Mouse (Mus musculus) intestine, postnatal 0 days (tissue): ENCODE measurements at regions not wholly inside any gene's neighbourhood (a gene's known extent, or its start where the extent isn't known, plus 50 kb on each side); places are given as distances from the start of the nearest gene placed in this dataset.

Source experiments
- ATAC-seq: fragments of 200-750 bp; cut with Nextera tagmentation; 2 replicates; pipeline ENCODE4 v1.8.0; 2017; ENCODE audit warnings: mild to moderate bottlenecking, moderate TSS enrichment, moderate library complexity
- H3K27ac ChIP-seq: fragments of 300-500 bp; sonication (generic); 2 replicates; pipeline ENCODE4 v1.5.1; 2014; ENCODE audit warnings: mild to moderate bottlenecking, low read depth, low read length, moderate library complexity
- H3K27me3 ChIP-seq: fragments of 300-500 bp; sonication (generic); replicated peaks from 2 replicates; pipeline ENCODE4 v1.6.1; 2014; ENCODE audit warnings: low read length, mixed read lengths; ENCODE audit not compliant: control insufficient read depth, insufficient read depth
- H3K36me3 ChIP-seq: fragments of 300-500 bp; sonication (generic); 2 replicates; pipeline ENCODE4 v1.6.1; 2014; ENCODE audit warnings: mild to moderate bottlenecking, moderate library complexity; ENCODE audit not compliant: control insufficient read depth, insufficient read depth
- H3K4me1 ChIP-seq: fragments of 300-500 bp; sonication (generic); replicated peaks from 2 replicates; pipeline ENCODE4 v1.6.1; 2014; ENCODE audit warnings: antibody characterized with exemption, low read length, mixed read lengths; ENCODE audit not compliant: control insufficient read depth, insufficient read depth
- H3K4me2 ChIP-seq: fragments of 300-500 bp; sonication (generic); replicated peaks from 2 replicates; pipeline ENCODE4 v1.6.1; 2014; ENCODE audit warnings: low read depth, mild to moderate bottlenecking, moderate library complexity
- H3K4me3 ChIP-seq: fragments of 300-500 bp; sonication (generic); 2 replicates; pipeline ENCODE4 v1.5.1; 2014; ENCODE audit warnings: low read depth, low read length
- H3K9ac ChIP-seq: fragments of 300-500 bp; sonication (generic); 2 replicates; pipeline ENCODE4 v1.6.1; 2014; ENCODE audit warnings: mild to moderate bottlenecking, low read depth, low read length
- H3K9me3 ChIP-seq: fragments of 300-500 bp; sonication (generic); 2 replicates; pipeline ENCODE4 v1.6.1; 2016; ENCODE audit warnings: mixed run types; ENCODE audit not compliant: control insufficient read depth
- CTCF ChIP-seq: sonication (generic); IDR thresholded peaks from 2 replicates; pipeline ENCODE4 v1.5.1; 2016; ENCODE audit warnings: low read depth, mild to moderate bottlenecking, control low read depth, antibody characterized with exemption, moderate library complexity
- WGBS: fragments of 180-500 bp; shearing (Covaris S2); extraction: QIAGEN DNeasy Blood & Tissue Kit; methylation state at CpG from one replicate; pipeline ENCODE4 v1.1.7; 2014; 5-methylcytosine and 5-hydroxymethylcytosine counted together

DNA sequence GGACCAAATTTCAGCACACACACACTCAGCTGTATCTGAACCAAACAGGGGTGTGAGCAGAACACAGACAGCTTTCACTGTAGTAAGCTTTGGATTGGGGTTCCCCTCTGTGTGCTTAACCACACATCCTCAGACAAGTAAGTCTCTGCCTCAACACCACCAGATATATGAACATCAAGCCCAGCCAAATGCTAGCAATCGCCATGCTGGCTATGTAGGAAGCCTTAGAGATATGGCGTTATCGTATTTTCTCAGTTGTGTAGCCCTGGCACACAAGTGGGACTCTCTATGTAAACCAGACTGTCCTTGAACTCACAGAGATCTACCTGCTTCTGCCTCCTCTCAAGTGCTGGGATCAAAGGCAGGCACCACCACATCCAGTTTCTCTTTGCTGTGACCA lies 99.9 kb upstream of the Plcl2 start:
- Histone ChIP-seq H3K9me3 (no peaks in the 10 kb centered on the region), H3K4me3 (no peak overlapping the region), H3K4me1 (no peaks in the 10 kb centered on the region), H3K27ac (no peak overlapping the region), H3K27me3 (no peaks in the 10 kb centered on the region), H3K9ac (no peak overlapping the region), H3K4me2 (no peak overlapping the region), H3K36me3 (no peaks in the 10 kb centered on the region)
- WGBS = 100% methylated on average over 3 of the region's 3 CpGs
- no peak for ATAC-seq
- no peak for TF ChIP-seq CTCF

- Histone ChIP-seq H3K36me3 (no peaks in the 10 kb centered on the region), H3K27me3 (no peaks in the 10 kb centered on the region), H3K4me3 (no peak overlapping the region), H3K27ac (no peak overlapping the region), H3K9me3 (no peaks in the 10 kb centered on the region), H3K4me2 (no peak overlapping the region), H3K4me1 (no peaks in the 10 kb centered on the region), H3K9ac (no peak overlapping the region)
- no peak for ATAC-seq
- no peak for TF ChIP-seq CTCF
- WGBS = 79% methylated on average over 8 of the region's 8 CpGs
Measured at GRCm38 (mm10) chr17:50409895-50410294, 99.3 kb upstream of the Plcl2 start.

GRCm38 (mm10) chr17:50410296-50410695 lies 98.9 kb upstream of the Plcl2 start:
- no peak for ATAC-seq
- no peak overlapping the region for H3K4me2 ChIP-seq
- no peak overlapping the region for H3K4me3 ChIP-seq
- no peak overlapping the region for H3K27ac ChIP-seq
- H3K36me3 ChIP-seq = no peaks in the 10 kb centered on the region
- TF ChIP-seq CTCF = no peak
- H3K27me3 ChIP-seq = no peaks in the 10 kb centered on the region
- H3K9me3 ChIP-seq = no peaks in the 10 kb centered on the region
- no peaks in the 10 kb centered on the region for H3K4me1 ChIP-seq
- no peak overlapping the region for H3K9ac ChIP-seq
- WGBS = 100% methylated on average over 3 of the region's 3 CpGs

- H3K4me1 ChIP-seq = no peaks in the 10 kb centered on the region
Measured at GRCm38 (mm10) chr17:50412446-50412845, 96.8 kb upstream of the Plcl2 start.

GRCm38 (mm10) chr17:50413916-50414315 lies 95.3 kb upstream of the Plcl2 start:
- Histone ChIP-seq H3K36me3 (no peaks in the 10 kb centered on the region), H3K4me2 (no peak overlapping the region), H3K27ac (no peak overlapping the region), H3K4me3 (no peak overlapping the region), H3K4me1 (no peaks in the 10 kb centered on the region), H3K9me3 (no peaks in the 10 kb centered on the region), H3K9ac (no peak overlapping the region), H3K27me3 (no peaks in the 10 kb centered on the region)
- WGBS = 51% methylated on average over 5 of the region's 5 CpGs
- peak; percentile 53; the same call in 1 of the 2 replicates for ATAC-seq
- no peak for TF ChIP-seq CTCF

More at GRCm38 (mm10) chr17:50412446-50412845, 96.8 kb upstream of the Plcl2 start:
- no peak for ATAC-seq
- WGBS = 90% methylated on average over 5 of the region's 5 CpGs
- Histone ChIP-seq H3K4me2 (no peak overlapping the region), H3K27me3 (no peaks in the 10 kb centered on the region), H3K4me3 (no peak overlapping the region), H3K27ac (no peak overlapping the region), H3K9ac (no peak overlapping the region), H3K9me3 (no peaks in the 10 kb centered on the region), H3K36me3 (no peaks in the 10 kb centered on the region)
- TF ChIP-seq CTCF = no peak

- WGBS = 86% methylated on average over 2 of the region's 2 CpGs
- Histone ChIP-seq H3K4me1 (no peaks in the 10 kb centered on the region), H3K9ac (no peak overlapping the region), H3K27ac (no peak overlapping the region), H3K4me3 (no peak overlapping the region), H3K4me2 (no peak overlapping the region), H3K27me3 (no peaks in the 10 kb centered on the region), H3K36me3 (no peaks in the 10 kb centered on the region), H3K9me3 (no peaks in the 10 kb centered on the region)
- no peak for TF ChIP-seq CTCF
- ATAC-seq = no peak
Measured at GRCm38 (mm10) chr17:50415331-50416005, 93.7 kb upstream of the Plcl2 start.
